Mouse (Mus musculus) kidney, postnatal 4 days (tissue): ENCODE results near the gene Tpgs1.

Experiments used
- DNase-seq, 2 experiments: peaks; one replicate each; pipeline ENCODE4 v3.0.0; 2021; ENCODE audit warnings: mixed read lengths in 2 of 2

Gene Tpgs1

GRCm38 (mm10) chr10:79669576-79670057 is 448 bp downstream of the Tpgs1 start:
- peak; percentile 85 to 88 for DNase-seq

- DNase-seq: no peak
Measured at GRCm38 (mm10) chr10:79670071-79670888, 1.1 kb downstream of the Tpgs1 start.

GRCm38 (mm10) chr10:79671396-79672087 is 2.4 kb downstream of the Tpgs1 start:
- no peak for DNase-seq

- peak in 1 of 2 experiments; percentile 50 for DNase-seq
Measured at GRCm38 (mm10) chr10:79672088-79672455, 2.9 kb downstream of the Tpgs1 start.

GRCm38 (mm10) chr10:79673054-79673453 is 3.9 kb downstream of the Tpgs1 start:
- DNase-seq: no peak

- no peak for DNase-seq
Measured at GRCm38 (mm10) chr10:79675346-79676035, 6.3 kb downstream of the Tpgs1 start.

GRCm38 (mm10) chr10:79680606-79681495 is 11.7 kb downstream of the Tpgs1 start:
- DNase-seq: peak in 1 of 2 experiments; percentile 35

- DNase-seq: peak; percentile 99
Measured at GRCm38 (mm10) chr10:79681591-79682245, 12.5 kb downstream of the Tpgs1 start, which contains the start of gene Cdc34. Cdc34 (plus strand) TSS chr10:79682195.

- peak; percentile 47 to 60 for DNase-seq
Measured at GRCm38 (mm10) chr10:79682551-79682915, 13.4 kb downstream of the Tpgs1 start.

- DNase-seq: peak; percentile 84 to 88
Measured at GRCm38 (mm10) chr10:79682916-79683582, 13.9 kb downstream of the Tpgs1 start.

GRCm38 (mm10) chr10:79683726-79684640 is 14.8 kb downstream of the Tpgs1 start:
- no peak for DNase-seq

GRCm38 (mm10) chr10:79684770-79685600 is 15.8 kb downstream of the Tpgs1 start:
- no peak for DNase-seq

GRCm38 (mm10) chr10:79686219-79686618 is 17.1 kb downstream of the Tpgs1 start:
- DNase-seq: no peak

- no peak for DNase-seq
Measured at GRCm38 (mm10) chr10:79686691-79687090, 17.5 kb downstream of the Tpgs1 start.

GRCm38 (mm10) chr10:79687513-79687912 is 18.3 kb downstream of the Tpgs1 start:
- no peak for DNase-seq

GRCm38 (mm10) chr10:79688720-79689119 is 19.6 kb downstream of the Tpgs1 start, which contains the start of gene Gzmm:
Gzmm (plus strand) TSS chr10:79689020.
- DNase-seq: no peak

GRCm38 (mm10) chr10:79689178-79689577 is 20.0 kb downstream of the Tpgs1 start:
- DNase-seq: no peak

GRCm38 (mm10) chr10:79691986-79692548 is 22.9 kb downstream of the Tpgs1 start:
- DNase-seq: no peak
